Mouse (Mus musculus) embryonic fibroblast, embryonic 13.5 days (primary cell): ENCODE results near the gene Scd1.

Experiments
- CTCF ChIP-seq: IDR thresholded peaks from 2 replicates; pipeline ENCODE4 v1.5.1; 2011; ENCODE audit warnings: mild to moderate bottlenecking, control low read depth, low read length, moderate library complexity, borderline replicate concordance; ENCODE audit not compliant: insufficient read depth
- POLR2A ChIP-seq: IDR thresholded peaks from 2 replicates; pipeline ENCODE4 v1.6.1; 2011; ENCODE audit warnings: low read depth, mild to moderate bottlenecking, control low read depth, low read length, moderate library complexity

GRCm38 (mm10) chr19:44417448-44417847 lies 9.8 kb upstream of the Scd1 start:
- TF ChIP-seq POLR2A: no peak
- no peak for TF ChIP-seq CTCF
